Mouse (Mus musculus): ENCODE results near the gene Tsr3. TPM values are rescaled to one million over a fixed set of nuclear protein-coding genes. Genes with fewer than 3 reads are reported as not detected.

Tsr3 gene
- polyA plus RNA-seq (2017; shearing (Covaris generic)), result 53.4 TPM

GRCm38 (mm10) chr17:25239695-25240636 is at the start of gene Tsr3, which contains the start of gene Gnptg:
Gene Tsr3, plus strand, starts transcription at chr17:25240170.
Gene Gnptg, minus strand, starts transcription at chr17:25240124.

GRCm38 (mm10) chr17:25256140-25256754 is 16.3 kb downstream of the Tsr3 start, which contains the start of gene Baiap3:
Gene Baiap3, minus strand, starts transcription at chr17:25256364.

GRCm38 (mm10) chr17:25274571-25275346 is 34.8 kb downstream of the Tsr3 start, which contains the start of gene Ube2i:
Gene Ube2i, minus strand, starts transcription at chr17:25274622.

Other genes with a start within 250 kb of the Tsr3 start
- 5.3 TPM for gene Cramp1l, start 224.4 kb upstream of the Tsr3 start, polyA plus RNA-seq (2017; shearing (Covaris generic))
- 33.4 TPM for gene Ift140, start 224.1 kb upstream of the Tsr3 start, polyA plus RNA-seq (2017; shearing (Covaris generic))
- 1.5 TPM for gene Tmem204, start 156.6 kb upstream of the Tsr3 start, polyA plus RNA-seq (2017; shearing (Covaris generic))
- 32.2 TPM for gene Telo2, start 124.2 kb upstream of the Tsr3 start, polyA plus RNA-seq (2017; shearing (Covaris generic))
- gene Ptx4, start 119.4 kb upstream of the Tsr3 start, polyA plus RNA-seq (2017; shearing (Covaris generic)), result not detected
- gene Clcn7, start 106.8 kb upstream of the Tsr3 start, polyA plus RNA-seq (2017; shearing (Covaris generic)), result 49.3 TPM
- gene Ccdc154, start 77.7 kb upstream of the Tsr3 start, polyA plus RNA-seq (2017; shearing (Covaris generic)), result not detected
- not detected for gene Gm38655, start 64.7 kb upstream of the Tsr3 start, polyA plus RNA-seq (2017; shearing (Covaris generic))
- gene BC003965, start 55.6 kb upstream of the Tsr3 start, polyA plus RNA-seq (2017; shearing (Covaris generic)), result 30.9 TPM
- gene Unkl, start 51.8 kb upstream of the Tsr3 start, polyA plus RNA-seq (2017; shearing (Covaris generic)), result 51.0 TPM
- 107 TPM for gene Gnptg, start within 50 bp of the Tsr3 start, polyA plus RNA-seq (2017; shearing (Covaris generic))
- 69.0 TPM for gene Baiap3, start 16.2 kb downstream of the Tsr3 start, polyA plus RNA-seq (2017; shearing (Covaris generic))
- gene Ube2i, start 34.5 kb downstream of the Tsr3 start, polyA plus RNA-seq (2017; shearing (Covaris generic)), result 592 TPM
- not detected for gene Prss34, start 58.2 kb downstream of the Tsr3 start, polyA plus RNA-seq (2017; shearing (Covaris generic))
- gene Prss28, start 68.5 kb downstream of the Tsr3 start, polyA plus RNA-seq (2017; shearing (Covaris generic)), result not detected
- gene Prss29, start 78.5 kb downstream of the Tsr3 start, polyA plus RNA-seq (2017; shearing (Covaris generic)), result not detected
- not detected for gene Tpsab1, start 105.4 kb downstream of the Tsr3 start, polyA plus RNA-seq (2017; shearing (Covaris generic))
- not detected for gene Tpsb2, start 126.1 kb downstream of the Tsr3 start, polyA plus RNA-seq (2017; shearing (Covaris generic))
- not detected for gene Tpsg1, start 129.1 kb downstream of the Tsr3 start, polyA plus RNA-seq (2017; shearing (Covaris generic))
- gene Cacna1h, start 193.6 kb downstream of the Tsr3 start, polyA plus RNA-seq (2017; shearing (Covaris generic)), result not detected
- not detected for gene Tekt4, start 214.4 kb downstream of the Tsr3 start, polyA plus RNA-seq (2017; shearing (Covaris generic))